Mouse (Mus musculus): ENCODE results near the gene Acyp2. TPM values are rescaled to one million over a fixed set of nuclear protein-coding genes. Genes with fewer than 3 reads are reported as not detected.

Acyp2 gene
- total RNA-seq, 2 experiments from 2014 or later, result 105 to 111 TPM

- no peak for DNase-seq
These were observed 69.4 kb downstream of the Acyp2 start for GRCm38 (mm10) chr11:30580008-30580407.

- DNase-seq, result no peak
These were observed 70.5 kb downstream of the Acyp2 start for GRCm38 (mm10) chr11:30578931-30579330.

DNA sequence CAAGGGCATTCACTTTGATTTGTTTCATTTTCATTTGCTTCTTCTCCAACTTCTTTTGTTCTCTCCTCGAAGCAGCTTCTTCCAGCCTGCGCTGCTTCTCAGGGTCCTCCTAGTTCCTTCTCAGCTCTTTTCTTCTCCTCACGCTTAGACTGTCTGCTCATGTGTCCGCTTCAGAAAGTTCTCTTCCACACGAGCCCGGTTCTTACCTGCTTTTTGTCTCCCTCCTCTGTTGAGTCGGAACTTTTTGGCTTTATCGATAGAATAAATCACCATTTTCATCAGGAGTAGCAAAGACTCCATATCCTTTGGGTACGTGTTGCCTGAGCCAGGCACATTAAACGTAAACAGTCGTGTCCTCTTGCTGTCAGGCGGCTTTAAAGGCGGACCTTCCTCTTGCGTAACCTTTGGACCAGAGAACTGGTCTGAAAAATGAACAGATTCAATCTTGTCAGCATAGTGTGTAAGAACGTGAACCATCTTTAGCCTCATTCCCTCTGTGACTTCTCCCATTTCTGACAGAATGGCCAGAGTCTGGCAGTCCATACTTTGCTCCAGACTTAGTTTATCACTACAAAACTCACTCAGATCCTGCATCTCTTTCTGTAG is 76.5 kb downstream of the Acyp2 start:
- no peak for DNase-seq

DNA sequence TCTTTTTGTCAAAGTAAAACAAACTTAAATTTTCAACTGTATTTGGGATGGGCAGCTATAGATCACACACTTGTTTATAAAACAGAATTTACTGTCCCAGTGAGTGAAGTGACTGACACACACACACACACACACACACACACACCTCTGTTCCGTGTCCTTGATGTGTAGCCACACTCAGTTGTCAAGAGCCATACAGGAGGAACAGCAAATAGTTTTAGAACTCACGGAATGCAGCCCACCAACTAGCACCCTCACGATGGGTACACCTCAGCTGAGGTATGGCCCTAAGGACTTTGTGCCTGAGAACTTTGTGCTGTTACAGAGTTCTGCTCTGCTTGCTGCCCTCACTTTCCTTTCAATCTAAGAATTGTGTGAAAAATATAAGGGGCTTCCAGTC is 78.8 kb downstream of the Acyp2 start:
- no peak for DNase-seq

DNA sequence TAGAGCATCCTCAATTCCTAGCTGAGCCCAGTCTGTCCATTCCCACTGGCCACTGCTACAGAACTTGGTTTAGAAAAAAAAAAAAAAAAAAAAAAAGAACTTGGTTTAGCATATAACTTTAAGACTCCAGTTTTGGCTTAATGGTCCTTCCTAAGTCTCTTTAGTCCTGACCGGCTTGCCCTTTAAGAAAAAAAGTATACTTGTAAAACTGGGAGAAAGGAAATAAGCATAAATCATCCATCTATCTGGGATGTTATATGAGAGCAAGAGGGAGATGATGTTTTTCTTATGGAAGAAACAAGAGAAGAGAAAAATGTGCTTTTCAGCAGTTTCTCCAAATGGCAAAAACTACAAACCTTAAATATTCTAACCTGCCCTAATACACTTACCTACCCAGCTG is 89.2 kb downstream of the Acyp2 start:
- DNase-seq, result no peak

DNA sequence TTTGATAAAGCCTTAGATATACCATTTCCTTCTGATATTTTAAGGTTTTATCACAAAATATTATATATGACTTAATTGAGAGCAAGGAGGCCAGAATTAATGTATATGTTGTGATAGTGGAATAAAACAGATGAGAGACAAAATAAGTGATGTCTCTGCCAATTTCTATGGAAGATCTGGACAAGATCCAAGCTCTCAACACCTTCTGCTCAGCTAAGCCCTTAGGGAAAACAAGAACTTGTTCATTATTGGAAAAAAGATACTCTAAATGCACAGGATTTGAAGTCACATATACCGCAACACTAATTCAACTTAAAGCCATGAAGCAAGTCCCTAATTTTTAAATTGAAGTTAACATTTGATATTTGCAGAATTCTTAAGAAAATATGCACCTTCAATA is 96.0 kb downstream of the Acyp2 start:
- no peak for DNase-seq

DNA sequence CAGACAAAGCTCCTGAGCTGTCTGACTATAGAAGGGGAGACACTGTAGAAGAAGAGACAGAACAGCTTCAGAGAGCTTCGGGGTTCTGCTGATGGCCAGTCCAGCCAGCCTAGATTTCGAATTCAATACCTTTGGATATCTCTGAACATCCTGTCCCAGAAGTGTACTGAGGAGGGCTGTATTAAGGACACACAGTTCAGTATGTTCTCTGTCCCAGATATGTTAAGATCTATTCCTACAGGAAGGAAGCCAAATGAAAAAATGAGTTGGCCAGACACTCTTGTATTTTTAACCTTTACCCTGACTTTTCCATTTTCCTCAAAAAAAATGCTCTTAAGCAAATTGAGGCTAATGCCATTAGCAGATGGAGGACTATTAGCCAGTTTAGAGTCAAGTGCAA is 132.3 kb downstream of the Acyp2 start:
- DNase-seq, result peak; percentile 9

DNA sequence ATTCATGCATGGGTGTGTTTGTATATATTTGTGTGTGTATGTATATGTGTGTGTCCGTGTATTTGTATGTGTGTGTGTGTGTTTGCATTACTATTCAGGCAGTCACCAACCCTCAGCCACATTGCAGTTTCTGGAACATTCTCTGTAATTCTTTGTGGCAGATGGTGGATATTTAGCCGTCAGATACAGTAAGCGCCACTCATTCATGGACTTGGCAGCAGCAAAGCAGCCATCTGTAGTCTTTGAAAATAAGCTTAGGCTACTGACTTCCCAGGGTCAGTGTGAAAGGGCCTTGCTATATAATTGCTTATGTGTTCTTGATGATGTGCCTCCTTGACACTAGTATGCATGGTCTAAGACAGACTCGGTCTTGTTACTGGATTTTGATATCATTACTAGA is 141.2 kb downstream of the Acyp2 start:
- DNase-seq, result no peak

DNA sequence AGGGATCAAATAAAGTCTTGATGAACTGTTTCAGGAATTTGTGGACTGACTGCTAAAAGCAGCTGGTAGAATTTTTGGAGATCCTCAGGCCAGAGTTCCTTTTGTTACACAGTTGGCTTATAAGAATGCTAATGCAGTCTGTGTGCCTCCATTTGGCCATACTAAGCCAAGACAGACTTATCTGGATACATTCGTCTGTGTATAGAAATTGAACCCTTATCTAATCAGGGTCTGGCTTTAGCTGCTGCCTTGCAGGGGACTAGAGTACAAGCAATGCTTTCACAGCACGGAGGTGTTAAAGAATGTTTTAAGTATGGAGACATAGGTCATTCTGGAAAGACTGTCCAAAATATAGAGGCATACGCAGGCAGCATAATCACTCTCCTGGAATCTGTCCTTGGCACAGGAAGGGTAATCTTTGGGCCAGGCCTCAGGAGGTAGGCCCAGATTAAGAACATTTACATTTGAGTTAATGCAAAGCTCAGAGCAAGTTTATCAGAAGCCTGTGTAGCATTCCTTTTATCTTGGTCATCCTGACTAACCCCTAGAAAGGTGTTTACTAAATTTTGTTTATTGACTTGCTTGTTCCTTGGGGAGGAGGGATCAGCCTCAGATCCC is 150.5 kb downstream of the Acyp2 start:
- no peak for DNase-seq

GRCm38 (mm10) chr11:30497151-30497550 is 152.2 kb downstream of the Acyp2 start:
- no peak for DNase-seq

DNA sequence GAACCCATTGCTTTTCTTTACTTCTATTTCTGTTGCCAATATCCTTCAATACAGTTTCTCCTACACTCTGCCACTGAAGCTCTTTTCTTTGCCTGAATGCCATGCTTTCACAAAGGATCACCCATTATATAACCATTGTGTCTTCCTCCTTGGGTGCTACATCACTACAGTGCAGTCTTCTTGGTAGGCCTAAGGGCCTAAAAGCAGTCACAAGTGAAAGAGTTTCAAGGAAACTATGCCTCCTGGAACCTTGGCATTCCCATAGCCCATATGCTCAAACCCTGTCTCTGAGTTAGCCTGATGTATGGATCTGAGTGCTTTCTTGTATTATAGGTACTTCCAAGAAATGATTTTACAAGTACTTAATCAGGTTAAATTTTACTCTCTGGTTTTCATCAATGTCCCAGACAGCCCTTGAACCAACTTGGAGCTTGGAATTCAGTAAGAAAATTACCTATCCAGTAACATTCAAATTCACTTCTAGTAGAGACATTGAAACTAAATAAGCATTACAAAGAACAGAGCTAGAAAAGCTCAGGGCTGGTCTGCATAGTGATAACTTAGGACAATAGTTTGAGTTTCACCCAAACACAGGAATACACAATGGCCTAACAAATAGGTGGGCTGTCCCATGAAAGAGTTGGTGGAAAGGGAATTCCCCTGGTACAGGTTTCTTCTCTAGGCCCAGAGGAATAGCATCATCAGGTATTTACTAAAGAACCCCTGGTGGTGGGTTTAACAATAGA is 157.7 kb downstream of the Acyp2 start:
- no peak for DNase-seq

DNA sequence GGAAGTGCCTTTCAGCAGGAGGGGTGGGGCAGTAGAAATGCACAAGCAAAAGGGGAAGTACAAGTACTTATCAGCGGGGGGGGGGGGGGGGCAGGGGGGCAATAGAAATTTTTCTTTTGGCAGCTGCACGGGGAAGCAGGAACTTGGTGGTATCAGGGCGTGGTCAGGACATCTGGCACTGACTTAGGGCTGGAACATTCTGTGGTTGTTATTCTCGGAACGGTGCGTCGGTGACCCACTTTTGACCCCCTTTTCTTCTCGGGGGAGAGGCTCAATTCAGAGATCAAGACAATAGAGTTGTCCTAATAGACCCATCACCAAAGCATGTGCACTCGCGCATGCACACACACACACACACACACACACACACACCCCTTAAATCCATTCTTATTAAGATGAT is 161.2 kb downstream of the Acyp2 start:
- no peak for DNase-seq

GRCm38 (mm10) chr11:30483286-30483685 is 166.1 kb downstream of the Acyp2 start:
- no peak for DNase-seq

GRCm38 (mm10) chr11:30471751-30472593 is 177.4 kb downstream of the Acyp2 start, which contains the start of gene 4930505A04Rik:
Gene 4930505A04Rik, minus strand, starts transcription at chr11:30471827.
- peak; percentile 84 for DNase-seq

- DNase-seq, result no peak
These were observed 178.2 kb downstream of the Acyp2 start for GRCm38 (mm10) chr11:30471187-30471586.

Other genes with a start within 250 kb of the Acyp2 start
- gene 4930505A04Rik, start 177.8 kb downstream of the Acyp2 start, total RNA-seq (2021), result not detected
- gene Psme4, start 122.1 kb upstream of the Acyp2 start, total RNA-seq (2021), result 100 to 1,000 TPM; 134 to 156 TPM
- gene Gpr75, start 235.8 kb upstream of the Acyp2 start, total RNA-seq (2021), result under 1 TPM; 0.08 to 0.16 TPM
- gene Asb3, start 235.8 kb upstream of the Acyp2 start, total RNA-seq (2021), result 1 to 10 TPM; 6.1 to 6.9 TPM